Mouse (Mus musculus): ENCODE measurements at regions not wholly inside any gene's neighbourhood (a gene's known extent, or its start where the extent isn't known, plus 50 kb on each side); places are given as distances from the start of the nearest gene placed in this dataset.

GRCm38 (mm10) chr2:115520413-115521139 lies 60.9 kb upstream of the BC052040 start:
- DNase-seq = no peak

GRCm38 (mm10) chr2:115529878-115530277 lies 51.6 kb upstream of the BC052040 start:
- DNase-seq = no peak
